Mouse (Mus musculus) kidney, postnatal 0 days (tissue): ENCODE results near the gene Gm10024. TPM values are rescaled to one million over a fixed set of nuclear protein-coding genes. Genes with fewer than 3 reads are reported as not detected.
"Not testable (repeated sequence)": the region's sequence is repeated elsewhere in the genome, so short reads cannot be mapped to it uniquely, and the experiment has no call there.

ENCODE experiments used
- ATAC-seq: fragments of 200-750 bp; cut with Nextera tagmentation; replicated peaks from 2 replicates; pipeline ENCODE4 v1.8.0; 2017; ENCODE audit warnings: low read depth, moderate number of reproducible peaks, moderate TSS enrichment, moderate library complexity; ENCODE audit not compliant: low FRiP score
- DNase-seq: peaks from one replicate; pipeline ENCODE4 v3.0.0-alpha.2; 2016; ENCODE audit warnings: low spot score
- H3K27ac ChIP-seq: fragments of 300-500 bp; sonication (generic); 2 replicates; pipeline ENCODE4 v1.5.1; 2014; ENCODE audit warnings: mild to moderate bottlenecking
- H3K27me3 ChIP-seq: fragments of 300-500 bp; sonication (generic); 2 replicates; pipeline ENCODE4 v1.6.1; 2014; ENCODE audit warnings: low read length, mixed read lengths; ENCODE audit not compliant: insufficient read depth
- H3K36me3 ChIP-seq: fragments of 300-500 bp; sonication (generic); 2 replicates; pipeline ENCODE4 v1.6.1; 2014; ENCODE audit warnings: low read length, mixed read lengths; ENCODE audit not compliant: insufficient read depth
- H3K4me1 ChIP-seq: fragments of 300-500 bp; sonication (generic); replicated peaks from 2 replicates; pipeline ENCODE4 v1.6.1; 2014; ENCODE audit warnings: antibody characterized with exemption, low read length, mixed read lengths; ENCODE audit not compliant: insufficient read depth
- H3K4me2 ChIP-seq: fragments of 300-500 bp; sonication (generic); 2 replicates; pipeline ENCODE4 v1.6.1; 2014; ENCODE audit warnings: mild to moderate bottlenecking, low read length, moderate library complexity, mixed read lengths
- H3K4me3 ChIP-seq: fragments of 300-500 bp; sonication (generic); replicated peaks from 2 replicates; pipeline ENCODE4 v1.5.1; 2014; ENCODE audit warnings: low read depth, low read length
- H3K9ac ChIP-seq: fragments of 300-500 bp; sonication (generic); 2 replicates; pipeline ENCODE4 v1.6.1; 2014; ENCODE audit warnings: low read depth, low read length
- H3K9me3 ChIP-seq: fragments of 300-500 bp; sonication (generic); replicated peaks from 2 replicates; pipeline ENCODE4 v1.6.1; 2016; ENCODE audit warnings: low read length, inconsistent platforms, mixed read lengths
- CTCF ChIP-seq: IDR thresholded peaks from 2 replicates; pipeline ENCODE4 v1.5.1; 2016; ENCODE audit warnings: antibody characterized with exemption, low read depth, mild to moderate bottlenecking, moderate library complexity
- WGBS: fragments of 180-500 bp; shearing (Covaris S2); extraction: QIAGEN DNeasy Blood & Tissue Kit; methylation state at CpG from one replicate; pipeline ENCODE4 v1.1.7; 2014; 5-methylcytosine and 5-hydroxymethylcytosine counted together
- polyA plus RNA-seq: library from polyadenylated mRNA; unstranded; fragments of >200 nt; fragmentation: Nextera tagmentation; extraction: Ambion mirVana; gene quantifications from 2 replicates; pipeline ENCODE4 v1.2.1, GENCODE M21; 2015

Gene Gm10024
- polyA plus RNA-seq, 1 experiment from 2014 or later: not detected

DNA sequence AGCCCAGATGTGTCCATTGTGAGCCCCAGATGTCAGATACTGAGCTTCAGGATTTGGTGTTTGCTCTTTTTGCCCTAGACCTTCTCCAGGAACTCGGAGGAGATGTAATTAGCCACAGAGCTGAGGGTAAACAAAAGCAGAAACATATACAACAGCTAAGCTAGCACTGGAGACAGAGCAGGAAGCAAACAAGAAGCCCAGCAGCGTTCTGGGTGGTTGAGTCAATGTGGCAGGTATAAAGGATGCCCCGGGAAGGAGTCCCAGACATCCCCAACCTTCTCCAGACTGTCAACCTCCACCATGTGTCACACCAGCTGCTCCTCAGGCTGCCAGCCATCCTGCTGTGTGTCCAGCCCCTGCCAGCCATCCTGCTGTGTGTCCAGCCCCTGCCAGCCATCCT is 14.9 kb downstream of the Gm10024 start, which contains the start of gene Gm10100:
Gene Gm10100 (plus strand): TSS at position 301 of the 400 bp plus-strand sequence.
- H3K36me3 ChIP-seq: no peaks in the 10 kb centered on the region
- ATAC-seq (no peak), DNase-seq (no peak)
- no peak within 1 kb of the TSS for H3K4me3 ChIP-seq
- no peak for TF ChIP-seq CTCF
- H3K27me3 ChIP-seq: no peaks in the 10 kb centered on the region
- no peaks in the 10 kb centered on the region for H3K4me1 ChIP-seq
- H3K9ac ChIP-seq: no peak within 1 kb of the TSS
- H3K9me3 ChIP-seq: no peaks in the 10 kb centered on the region
- H3K27ac ChIP-seq: no peak within 1 kb of the TSS
- no peak within 1 kb of the TSS for H3K4me2 ChIP-seq
- 37% methylated on average over 3 of the region's 3 CpGs for WGBS

DNA sequence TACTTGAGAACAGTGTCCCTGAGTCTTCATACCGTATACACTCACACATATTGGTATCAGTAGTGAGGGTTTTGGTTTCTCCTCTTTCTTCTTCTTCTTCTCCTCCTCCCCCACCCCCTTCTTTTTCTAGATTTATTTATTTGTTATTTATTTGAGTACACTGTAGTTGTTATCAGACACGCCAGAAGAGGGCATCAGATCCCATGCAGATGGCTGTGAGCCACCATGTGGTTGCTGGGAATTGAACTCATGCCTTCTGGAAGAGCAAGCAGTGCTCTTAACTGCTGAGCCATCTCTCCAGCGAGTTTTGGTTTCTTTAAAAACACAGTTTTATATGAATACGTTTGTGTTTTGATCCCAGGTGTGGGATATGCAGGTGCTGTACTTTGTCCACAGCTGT is 17.0 kb downstream of the Gm10024 start:
- Histone ChIP-seq H3K27me3 (no peaks in the 10 kb centered on the region), H3K4me2 (no peak overlapping the region), H3K9ac (no peak overlapping the region), H3K4me3 (no peak overlapping the region), H3K9me3 (no peaks in the 10 kb centered on the region), H3K36me3 (no peaks in the 10 kb centered on the region), H3K27ac (no peak overlapping the region), H3K4me1 (no peaks in the 10 kb centered on the region)
- DNase-seq (no peak), ATAC-seq (no peak)
- peak; percentile 32 for TF ChIP-seq CTCF
- WGBS: 61% methylated on average over 4 of the region's 4 CpGs

DNA sequence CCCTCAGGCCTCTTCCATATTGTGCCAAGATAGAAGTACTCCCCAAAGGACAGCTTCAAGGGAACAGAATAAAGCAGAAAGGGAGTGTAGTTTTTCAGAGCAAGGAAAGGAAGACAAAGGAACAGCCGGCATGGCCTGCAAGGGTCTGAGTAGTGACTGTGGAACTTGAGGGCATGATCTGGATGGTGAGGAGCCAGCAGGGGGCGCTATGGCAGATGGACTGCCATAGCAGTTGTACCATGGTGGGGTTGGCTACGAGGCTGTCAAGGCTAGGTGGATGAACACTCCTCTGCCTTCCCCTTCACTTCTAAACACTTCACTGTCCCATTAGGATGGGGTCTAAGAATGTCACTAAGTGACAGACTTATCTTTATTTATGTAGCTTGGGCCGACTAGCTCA is 18.0 kb downstream of the Gm10024 start:
- DNase-seq: no peak
- peak; percentile 41; the same call in 1 of the 2 replicates for TF ChIP-seq CTCF
- Histone ChIP-seq H3K36me3 (no peaks in the 10 kb centered on the region), H3K27me3 (no peaks in the 10 kb centered on the region), H3K27ac (no peak overlapping the region), H3K4me1 (no peaks in the 10 kb centered on the region), H3K4me2 (no peak overlapping the region), H3K4me3 (no peak overlapping the region), H3K9me3 (no peaks in the 10 kb centered on the region), H3K9ac (no peak overlapping the region)
- ATAC-seq: no peak
- WGBS: 50% methylated on average over 4 of the region's 4 CpGs

DNA sequence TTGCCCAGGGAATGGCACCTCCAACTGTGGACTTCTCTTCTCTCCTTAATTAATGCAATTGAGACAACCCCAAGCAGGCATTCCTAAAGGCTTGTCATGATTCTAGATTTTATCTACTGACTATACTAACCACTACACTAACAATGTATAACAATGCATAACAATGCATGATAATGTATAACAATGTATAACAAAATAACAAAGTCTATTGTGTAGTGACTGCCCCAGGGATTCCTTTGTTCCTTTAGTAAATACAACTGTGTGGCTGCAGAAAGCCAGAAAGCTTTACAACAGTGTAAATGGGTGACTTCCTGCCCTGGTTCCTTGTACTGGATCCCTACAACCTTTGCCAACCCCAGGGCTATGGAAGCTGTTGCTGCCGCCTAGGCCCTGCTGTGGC is 24.7 kb downstream of the Gm10024 start:
- Histone ChIP-seq H3K4me1 (no peaks in the 10 kb centered on the region), H3K9me3 (no peaks in the 10 kb centered on the region), H3K27ac (no peak overlapping the region), H3K9ac (no peak overlapping the region), H3K27me3 (no peaks in the 10 kb centered on the region), H3K36me3 (no peaks in the 10 kb centered on the region), H3K4me3 (no peak overlapping the region), H3K4me2 (no peak overlapping the region)
- TF ChIP-seq CTCF: no peak
- WGBS: 91% methylated on average over 1 of the region's 1 CpGs
- no peak for DNase-seq
- no peak for ATAC-seq

DNA sequence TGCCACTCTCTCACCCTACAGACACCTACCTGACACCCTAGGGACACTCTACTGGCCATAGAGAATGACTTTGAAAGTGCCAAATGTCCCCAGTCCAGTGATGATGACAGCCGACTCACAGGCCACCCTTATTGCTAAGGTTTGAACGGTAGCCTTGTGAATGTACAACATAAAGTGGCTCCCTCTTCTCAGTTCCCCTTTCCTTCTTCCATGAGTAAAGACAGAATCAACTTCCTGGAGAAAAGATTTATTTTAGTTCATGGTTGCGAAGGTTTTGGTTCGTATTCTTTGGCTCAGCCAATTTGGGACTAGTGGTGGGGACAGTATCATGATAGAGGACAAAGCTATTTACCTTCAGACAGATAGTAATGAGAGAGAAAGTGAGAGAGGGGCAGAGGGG is 27.7 kb downstream of the Gm10024 start:
- Histone ChIP-seq H3K36me3 (no peaks in the 10 kb centered on the region), H3K27me3 (no peaks in the 10 kb centered on the region), H3K9me3 (no peaks in the 10 kb centered on the region), H3K27ac (no peak overlapping the region), H3K4me2 (no peak overlapping the region), H3K4me1 (no peaks in the 10 kb centered on the region), H3K4me3 (no peak overlapping the region), H3K9ac (no peak overlapping the region)
- DNase-seq: no peak
- no peak for ATAC-seq
- WGBS: 83% methylated on average over 4 of the region's 4 CpGs
- no peak for TF ChIP-seq CTCF

DNA sequence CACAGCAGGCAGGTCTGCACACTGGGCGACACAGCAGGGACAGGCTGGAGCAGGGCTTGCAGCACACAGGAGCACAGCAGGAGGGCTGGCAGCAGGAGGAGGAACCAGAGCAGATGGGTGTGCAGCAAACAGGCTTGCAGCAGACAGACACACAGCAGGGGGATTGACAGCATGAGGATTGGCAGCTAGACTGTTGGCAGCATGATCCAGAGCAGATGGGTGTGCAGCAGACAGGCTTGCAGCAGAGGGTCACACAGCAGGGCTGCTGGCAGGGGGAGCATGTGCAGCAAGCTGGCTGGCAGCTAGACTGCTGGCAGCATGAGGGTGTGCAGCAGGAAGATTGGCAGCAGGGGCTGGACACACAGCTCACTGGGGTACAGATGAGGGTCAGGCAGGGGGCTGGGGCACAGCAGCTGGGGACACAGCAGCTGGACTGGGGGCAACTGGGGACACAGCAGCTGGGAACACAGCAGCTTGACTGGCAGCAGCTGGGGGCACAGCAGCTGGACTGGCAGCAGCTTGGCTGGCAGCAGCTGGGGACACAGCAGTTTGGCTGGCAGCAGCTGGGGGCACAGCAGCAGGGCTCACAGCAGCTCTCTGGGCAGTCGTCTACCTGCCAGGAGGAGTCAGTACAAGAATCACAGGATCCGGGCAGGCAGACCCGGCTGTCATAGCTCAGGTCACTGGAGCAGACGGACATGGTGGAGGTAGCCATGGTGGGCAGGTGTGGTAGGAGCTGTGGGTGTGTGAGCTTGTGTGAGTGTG is 30.8 kb downstream of the Gm10024 start, which contains the start of gene Gm18596:
Gene Gm18596 (minus strand): TSS at position 715 of the 765 bp plus-strand sequence.
- not testable (repeated sequence) for ATAC-seq, H3K4me1 ChIP-seq, H3K27me3 ChIP-seq, H3K9me3 ChIP-seq, DNase-seq, H3K27ac ChIP-seq, H3K4me3 ChIP-seq, H3K9ac ChIP-seq, H3K4me2 ChIP-seq, H3K36me3 ChIP-seq
- 55% methylated on average over 4 of the region's 5 CpGs for WGBS

DNA sequence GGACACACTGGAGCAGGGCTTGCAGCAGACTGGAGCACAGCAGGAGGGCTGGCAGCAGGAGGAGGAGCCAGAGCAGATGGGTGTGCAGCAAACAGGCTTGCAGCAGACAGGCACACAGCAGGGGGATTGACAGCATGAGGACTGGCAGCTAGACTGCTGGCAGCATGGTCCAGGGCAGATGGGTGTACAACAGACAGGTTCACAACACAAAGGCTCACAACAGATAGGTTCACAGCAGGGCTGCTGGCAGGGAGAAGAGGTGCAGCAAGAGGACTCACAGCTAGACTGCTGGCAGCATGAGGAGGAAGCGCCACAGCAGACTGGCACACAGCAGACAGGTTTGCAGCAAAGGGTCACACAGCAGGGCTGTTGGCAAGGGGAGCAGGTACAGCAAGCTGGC is 39.4 kb downstream of the Gm10024 start:
- H3K9me3 ChIP-seq, ATAC-seq, H3K27ac ChIP-seq, DNase-seq, H3K4me3 ChIP-seq, H3K4me2 ChIP-seq, H3K36me3 ChIP-seq, H3K9ac ChIP-seq, H3K4me1 ChIP-seq, H3K27me3 ChIP-seq: not testable (repeated sequence)
- WGBS: 83% methylated on average over 1 of the region's 1 CpGs

DNA sequence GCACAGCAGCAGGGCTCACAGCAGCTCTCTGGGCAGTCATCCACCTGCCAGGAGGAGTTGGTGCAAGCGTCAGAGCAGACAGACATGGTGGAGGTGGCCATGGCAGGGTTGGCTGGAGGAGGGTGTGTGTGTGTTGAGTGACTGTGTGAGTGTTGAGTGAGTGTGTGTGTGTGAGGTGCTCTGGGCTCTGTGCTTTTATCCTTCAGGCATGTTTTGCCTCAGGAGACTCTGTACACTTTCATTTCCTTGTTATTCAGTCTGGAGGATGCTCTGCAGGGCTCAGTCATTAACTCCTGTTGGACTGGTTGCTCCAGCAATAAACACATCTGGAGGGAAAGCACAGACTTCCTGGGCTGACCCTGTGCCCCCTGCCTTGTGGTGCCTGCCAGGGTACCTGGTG is 40.0 kb downstream of the Gm10024 start, which contains the start of gene Gm9736:
Gene Gm9736 (minus strand): TSS at position 101 of the 400 bp plus-strand sequence.
- H3K4me3 ChIP-seq, DNase-seq, H3K4me1 ChIP-seq, H3K27me3 ChIP-seq, H3K9me3 ChIP-seq, ATAC-seq, H3K9ac ChIP-seq, H3K4me2 ChIP-seq, H3K27ac ChIP-seq, H3K36me3 ChIP-seq: not testable (repeated sequence)
- WGBS: 58% methylated on average over 1 of the region's 1 CpGs
